Mouse (Mus musculus): ENCODE measurements around the gene Olfr1245.

GRCm38 (mm10) chr2:89614030-89614429 is 35.8 kb upstream of the Olfr1245 start, which contains the start of gene Olfr1247:
- TF ChIP-seq GATA1 (IDR thresholded peaks at IDR 0.05; ENCODE audit: borderline replicate concordance, low read length) (no peak), FLI1 (IDR thresholded peaks at IDR 0.05; ENCODE audit: low read length) (no peak)
